Mouse (Mus musculus) bone marrow, adult 2 months (tissue): ENCODE results near the gene Nprl3.

Source experiments
- CTCF ChIP-seq: fragments of 200-500 bp; IDR thresholded peaks from 2 replicates; pipeline ENCODE4 v1.5.1; 2011; ENCODE audit warnings: low read length, control low read depth; ENCODE audit not compliant: control insufficient read depth, insufficient read depth
- POLR2A ChIP-seq: fragments of 200-500 bp; IDR thresholded peaks from 2 replicates; pipeline ENCODE4 v1.6.1; 2011; ENCODE audit warnings: low read depth, mild to moderate bottlenecking, control low read depth, low read length, borderline replicate concordance; ENCODE audit not compliant: control insufficient read depth

DNA sequence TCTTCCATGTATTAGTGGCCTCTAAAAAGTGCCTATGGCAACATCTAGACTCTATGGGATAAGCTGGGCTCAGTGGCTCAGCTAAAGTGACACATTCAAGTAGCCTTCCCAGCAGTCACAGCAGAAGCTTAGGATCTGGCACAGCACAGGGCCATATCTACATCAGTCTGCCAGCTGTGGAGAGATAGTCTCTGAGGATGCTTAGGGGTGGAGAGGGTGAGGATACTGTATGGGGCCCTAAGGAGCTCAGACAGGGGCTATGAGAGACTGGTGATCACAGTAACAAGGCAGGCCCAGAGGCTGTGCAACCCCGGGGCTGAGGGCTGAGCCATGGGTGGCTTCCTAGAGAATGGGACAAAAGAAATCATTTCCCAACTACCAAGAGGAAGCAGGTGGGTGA, 39.5 kb upstream of the Nprl3 start:
- TF ChIP-seq CTCF (no peak), POLR2A (no peak)
